Mouse (Mus musculus) brain, adult 10 weeks (tissue): Measurements from ENCODE around the gene Rhox2c. TPM values are rescaled to one million over a fixed set of nuclear protein-coding genes. Genes with fewer than 3 reads are reported as not detected.

ENCODE experiments used
- polyA plus RNA-seq: library from polyadenylated mRNA; stranded (reverse); fragments of 350-450 nt; fragmentation: Illumina TruSeq; extraction: RNeasy Lipid Tissue Mini Kit (QIAGEN cat#74804); gene quantifications from one replicate; pipeline ENCODE4 v1.2.3, GENCODE M21; 2015; ENCODE audit warnings: low read depth, low replicate concordance

Gene Rhox2c
- polyA plus RNA-seq: not detected

DNA sequence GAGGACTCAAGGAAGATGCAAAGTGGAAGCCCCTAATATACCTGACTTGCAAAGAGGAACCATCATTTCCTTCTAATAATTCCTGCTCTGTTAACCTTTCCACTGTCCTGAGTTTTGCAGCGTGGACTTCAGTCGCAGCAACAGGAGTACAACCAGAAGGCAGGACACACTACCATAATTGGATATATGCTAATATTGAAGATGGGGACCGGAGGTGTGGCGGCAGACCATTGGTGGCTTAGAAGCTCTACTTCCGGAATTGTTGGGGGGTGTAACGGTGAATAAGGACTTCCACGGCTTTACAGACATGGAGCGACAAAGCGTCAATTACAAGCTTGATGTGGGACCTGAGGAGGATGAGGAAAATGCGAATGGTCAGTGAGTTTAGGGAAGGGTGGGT, at the start of gene Rhox2c:
Gene Rhox2c (plus strand): TSS at position 301 of the 400 bp plus-strand sequence.

DNA sequence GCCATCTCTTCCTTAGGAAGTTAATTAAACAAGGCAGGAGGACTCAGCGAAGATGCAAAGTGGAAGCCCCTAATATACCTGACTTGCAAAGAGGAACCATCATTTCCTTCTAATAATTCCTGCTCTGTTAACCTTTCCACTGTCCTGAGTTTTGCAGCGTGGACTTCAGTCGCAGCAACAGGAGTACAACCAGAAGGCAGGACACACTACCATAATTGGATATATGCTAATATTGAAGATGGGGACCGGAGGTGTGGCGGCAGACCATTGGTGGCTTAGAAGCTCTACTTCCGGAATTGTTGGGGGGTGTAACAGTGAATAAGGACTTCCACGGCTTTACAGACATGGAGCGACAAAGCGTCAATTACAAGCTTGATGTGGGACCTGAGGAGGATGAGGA, 41.7 kb upstream of the Rhox2c start, which contains the start of gene Rhox2b:
Gene Rhox2b (plus strand): TSS at position 301 of the 400 bp plus-strand sequence.

GRCm38 (mm10) chrX:37432194-37432593, 21.3 kb upstream of the Rhox2c start, which contains the start of gene Rhox4b:
Gene Rhox4b, plus strand, starts transcription at chrX:37432494.

DNA sequence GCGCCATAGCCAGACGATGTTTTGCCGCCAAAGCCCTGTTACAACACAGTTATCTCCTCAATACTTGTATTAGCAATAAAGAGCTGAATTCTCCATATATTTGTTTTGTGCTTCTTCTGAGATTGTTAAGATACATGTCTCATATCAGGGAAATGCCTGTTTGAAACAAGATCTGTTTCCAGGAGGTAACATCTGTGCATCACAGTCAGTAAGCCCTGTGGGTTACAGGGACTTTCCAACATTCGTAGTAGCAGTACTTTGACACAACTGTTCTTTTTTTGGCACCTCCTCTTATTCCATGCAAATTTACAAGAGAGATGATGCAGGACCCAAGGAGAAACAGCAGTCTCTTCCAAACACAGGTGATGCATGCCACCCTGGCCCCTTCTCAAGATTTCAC, 4.8 kb downstream of the Rhox2c start, which contains the start of gene Rhox3c:
Gene Rhox3c (plus strand): TSS at position 301 of the 400 bp plus-strand sequence.

DNA sequence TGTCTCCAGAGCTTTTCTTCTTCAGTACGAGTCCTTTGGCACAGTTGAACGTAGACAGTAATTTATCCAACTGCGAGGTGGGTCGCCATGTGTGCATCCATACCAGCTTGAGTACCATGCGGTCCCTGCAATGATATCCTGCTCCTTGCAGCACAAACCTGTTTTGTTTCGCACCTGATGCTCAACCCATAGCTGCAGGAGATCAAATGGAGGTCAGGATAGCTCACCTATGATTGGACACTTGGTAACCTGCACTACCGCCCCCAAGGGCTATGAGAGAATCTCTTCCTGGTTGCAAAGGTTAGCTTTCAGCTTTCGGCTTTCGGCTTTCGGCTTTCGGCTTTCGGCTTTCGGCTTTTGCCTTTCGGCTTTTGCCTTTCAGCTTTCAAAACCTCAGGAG, 26.6 kb downstream of the Rhox2c start, which contains the start of gene Rhox4c:
Gene Rhox4c (plus strand): TSS at position 301 of the 400 bp plus-strand sequence.

GRCm38 (mm10) chrX:37514059-37514458, 60.6 kb downstream of the Rhox2c start, which contains the start of gene Rhox4d:
Gene Rhox4d, plus strand, starts transcription at chrX:37514359.

Other genes with a start within 250 kb of the Rhox2c start
- not detected for gene Gm9, start 242.6 kb upstream of the Rhox2c start, polyA plus RNA-seq
- not detected for gene Rhox1, start 231.4 kb upstream of the Rhox2c start, polyA plus RNA-seq
- gene Rhox2a, start 208.7 kb upstream of the Rhox2c start, polyA plus RNA-seq: not detected
- gene Rhox3a, start 203.8 kb upstream of the Rhox2c start, polyA plus RNA-seq: not detected
- not detected for gene Rhox4a, start 188.3 kb upstream of the Rhox2c start, polyA plus RNA-seq
- not detected for gene Rhox3a2, start 73.7 kb upstream of the Rhox2c start, polyA plus RNA-seq
- gene Rhox4a2, start 62.8 kb upstream of the Rhox2c start, polyA plus RNA-seq: not detected
- not detected for gene Rhox2b, start 41.6 kb upstream of the Rhox2c start, polyA plus RNA-seq
- not detected for gene Rhox4b, start 21.2 kb upstream of the Rhox2c start, polyA plus RNA-seq
- not detected for gene Rhox3c, start 4.9 kb downstream of the Rhox2c start, polyA plus RNA-seq
- gene Rhox4c, start 26.7 kb downstream of the Rhox2c start, polyA plus RNA-seq: not detected
- gene Rhox2d, start 39.7 kb downstream of the Rhox2c start, polyA plus RNA-seq: not detected
- gene Rhox4d, start 60.7 kb downstream of the Rhox2c start, polyA plus RNA-seq: not detected
- gene Rhox2e, start 76.8 kb downstream of the Rhox2c start, polyA plus RNA-seq: not detected
- not detected for gene Rhox3e, start 88.3 kb downstream of the Rhox2c start, polyA plus RNA-seq
- not detected for gene Rhox4e, start 103.7 kb downstream of the Rhox2c start, polyA plus RNA-seq
- not detected for gene Rhox2f, start 117.7 kb downstream of the Rhox2c start, polyA plus RNA-seq
- not detected for gene Rhox3f, start 127.3 kb downstream of the Rhox2c start, polyA plus RNA-seq
- gene Rhox4f, start 154.0 kb downstream of the Rhox2c start, polyA plus RNA-seq: not detected
- not detected for gene Rhox3g, start 174.9 kb downstream of the Rhox2c start, polyA plus RNA-seq
- not detected for gene Rhox2g, start 189.8 kb downstream of the Rhox2c start, polyA plus RNA-seq
- not detected for gene Rhox4g, start 197.6 kb downstream of the Rhox2c start, polyA plus RNA-seq
- gene Rhox3h, start 215.1 kb downstream of the Rhox2c start, polyA plus RNA-seq: not detected
- not detected for gene Rhox2h, start 219.6 kb downstream of the Rhox2c start, polyA plus RNA-seq